Mouse (Mus musculus): ENCODE measurements around the gene Dlx6.

DNA sequence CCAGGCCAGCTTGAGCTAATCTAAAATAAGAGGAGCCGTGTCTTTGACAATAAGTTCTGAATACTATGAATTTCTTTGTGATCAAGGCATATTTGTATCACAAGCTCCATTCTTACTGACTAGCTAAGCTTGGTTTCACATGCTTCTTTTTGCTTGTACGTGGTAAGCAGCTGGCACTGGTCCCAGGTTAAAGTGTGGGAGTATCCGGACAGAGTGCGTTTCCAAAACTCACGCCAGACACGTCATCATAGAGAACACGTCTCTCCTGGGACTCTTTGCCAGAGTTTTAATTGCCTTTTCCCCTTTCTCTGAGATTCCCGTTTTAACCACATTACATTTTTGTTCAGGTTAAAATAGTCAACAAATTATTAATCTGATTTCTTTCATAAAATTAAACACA, 46.5 kb downstream of the Dlx6 start:
- TF ChIP-seq CTCF (IDR thresholded peaks at IDR 0.05; ENCODE audit: extremely low read depth, insufficient read length, insufficient replicate concordance, low read depth, low read length) (no peak), POLR2A (IDR thresholded peaks at IDR 0.05; ENCODE audit: low read depth, low read length) (no peak)

Measured in small intestine, adult 2 months (tissue).